In genomic region chr5:18082219-18082618, GRCm38 (mm10) we compare ENCODE assay signal across 27 mouse cellular contexts.
DNase-seq lines count a peak whose midpoint lies in the region; ATAC-seq and TF ChIP-seq lines count a peak whose summit lies in the region.
"Had no signal": no experiment of that assay in that cellular context is flagged by ENCODE, and none has a peak within 500 bp of the region (broad histone marks: within the 10 kb centered on the region; RNA-seq: fewer than 3 reads in every experiment).

No protein-coding gene starts in this region.

- H3K36me3 ChIP-seq in limb, embryonic 14.5 days (ENCODE audit: control insufficient read depth, insufficient read depth, low read length): no peaks in the 10 kb centered on the region
- H3K36me3 ChIP-seq in limb, embryonic 10.5 days: no peaks in the 10 kb centered on the region
- H3K36me3 ChIP-seq in E14TG2a.4 (ENCODE audit: insufficient read depth, low read length): no peaks in the 10 kb centered on the region
- H3K36me3 ChIP-seq: embryonic facial prominence, embryonic 13.5 days; forebrain, embryonic 10.5 days; heart, embryonic 10.5 days; heart, embryonic 13.5 days; hindbrain, embryonic 12.5 days; hindbrain, embryonic 15.5 days had no signal

- H3K27ac ChIP-seq in limb, embryonic 14.5 days (replicated peaks; ENCODE audit: low read depth, low read length): no peak overlapping the region
- no peak overlapping the region for H3K27ac ChIP-seq in limb, embryonic 10.5 days
- H3K27ac ChIP-seq: embryonic facial prominence, embryonic 13.5 days; forebrain, embryonic 10.5 days; forebrain, embryonic 13.5 days; heart, adult 2 months; heart, embryonic 10.5 days; heart, embryonic 13.5 days; hindbrain, embryonic 12.5 days; hindbrain, embryonic 15.5 days had no signal

- DNase-seq in limb, embryonic 14.5 days (ENCODE audit: low spot score): peak; percentile 5
- DNase-seq in limb, embryonic 10.5 days (ENCODE audit: low spot score): no peak
- DNase-seq in ES-CJ7 (ENCODE audit: low read depth, low spot score): peak; percentile 95
- DNase-seq in ZHBTc4 (ENCODE audit: low read depth, low spot score): peak; percentile 96
- DNase-seq in cerebellum, adult 9-10 months: no peak
- DNase-seq in spleen, postnatal 10 days (ENCODE audit: low spot score in 2 of 2): no peak
- DNase-seq: adrenal gland, postnatal 10 days; adrenal gland, postnatal 36 days; B cell, adult 2 months; cerebellum, adult 18-20 months; cerebellum, adult 9-11 months; cerebellum, postnatal 25 days; forebrain, postnatal 0 days; gastrocnemius, postnatal 25 days; heart, adult 2 months; heart, postnatal 14 days; heart, postnatal 4 days had no signal

- H3K4me2 ChIP-seq in limb, embryonic 14.5 days (replicated peaks; ENCODE audit: low read depth, low read length, severe bottlenecking): no peak overlapping the region
- H3K4me2 ChIP-seq: embryonic facial prominence, embryonic 13.5 days; forebrain, embryonic 13.5 days; heart, embryonic 13.5 days; hindbrain, embryonic 12.5 days; hindbrain, embryonic 15.5 days had no signal

- H3K4me1 ChIP-seq in limb, embryonic 14.5 days (ENCODE audit: control insufficient read depth, insufficient read depth, low read length): no peaks in the 10 kb centered on the region
- H3K4me1 ChIP-seq in limb, embryonic 10.5 days: no peaks in the 10 kb centered on the region
- peaks cover 30% of the 10 kb centered on the region for H3K4me1 ChIP-seq in E14TG2a.4 (replicated peaks; ENCODE audit: low read depth, low read length)
- H3K4me1 ChIP-seq: embryonic facial prominence, embryonic 13.5 days; forebrain, embryonic 10.5 days; forebrain, embryonic 13.5 days; heart, embryonic 10.5 days; heart, embryonic 13.5 days; hindbrain, embryonic 12.5 days; hindbrain, embryonic 15.5 days had no signal

- no peak for TF ChIP-seq POLR2A in limb, embryonic 14.5 days (IDR thresholded peaks at IDR 0.05; ENCODE audit: borderline replicate concordance, extremely low read depth, insufficient read depth, insufficient read length)

- no peaks in the 10 kb centered on the region for H3K27me3 ChIP-seq in limb, embryonic 14.5 days (ENCODE audit: control insufficient read depth, insufficient read depth, low read length)
- H3K27me3 ChIP-seq in limb, embryonic 10.5 days (ENCODE audit: low read depth, poor library complexity, severe bottlenecking): no peaks in the 10 kb centered on the region
- H3K27me3 ChIP-seq in E14TG2a.4 (ENCODE audit: insufficient read depth, low read length): no peaks in the 10 kb centered on the region
- H3K27me3 ChIP-seq: CH12.LX; embryonic facial prominence, embryonic 13.5 days; forebrain, embryonic 13.5 days; heart, embryonic 13.5 days; hindbrain, embryonic 12.5 days; hindbrain, embryonic 15.5 days had no signal

- TF ChIP-seq CTCF in E14TG2a.4 (conservative IDR thresholded peaks at IDR 0.05; ENCODE audit: low read length): no peak

- no peak overlapping the region for H3K4me3 ChIP-seq in limb, embryonic 14.5 days (replicated peaks; ENCODE audit: low read length)
- H3K4me3 ChIP-seq in limb, embryonic 10.5 days: no peak overlapping the region
- H3K4me3 ChIP-seq in E14TG2a.4 (replicated peaks; ENCODE audit: low read length): peak overlapping the region; percentile 17
- H3K4me3 ChIP-seq: embryonic facial prominence, embryonic 13.5 days; forebrain, embryonic 10.5 days; forebrain, embryonic 13.5 days; heart, adult 2 months; heart, embryonic 10.5 days; heart, embryonic 13.5 days; hindbrain, embryonic 12.5 days; hindbrain, embryonic 15.5 days had no signal

- no peak for ATAC-seq in limb, embryonic 14.5 days (ENCODE audit: low FRiP score, low read depth)
- ATAC-seq: forebrain, embryonic 13.5 days; forebrain, postnatal 0 days; intestine, postnatal 0 days had no signal

- 53% methylated on average over 9 of the region's 9 CpGs for WGBS in limb, embryonic 14.5 days
- 71% methylated on average over 9 of the region's 9 CpGs for WGBS in limb, embryonic 10.5 days

- H3K9me3 ChIP-seq in limb, embryonic 14.5 days (ENCODE audit: control insufficient read depth, low read length): no peaks in the 10 kb centered on the region
- H3K9me3 ChIP-seq in limb, embryonic 10.5 days (replicated peaks): no peaks in the 10 kb centered on the region
- H3K9me3 ChIP-seq in E14TG2a.4 (ENCODE audit: low read length): peaks cover 51% of the 10 kb centered on the region
- H3K9me3 ChIP-seq: embryonic facial prominence, embryonic 13.5 days; forebrain, embryonic 10.5 days; forebrain, embryonic 13.5 days; heart, embryonic 10.5 days; heart, embryonic 13.5 days; hindbrain, embryonic 12.5 days; hindbrain, embryonic 15.5 days had no signal

- no peak overlapping the region for H3K9ac ChIP-seq in limb, embryonic 14.5 days (ENCODE audit: low read depth, low read length, severe bottlenecking)
- H3K9ac ChIP-seq: embryonic facial prominence, embryonic 13.5 days; forebrain, embryonic 13.5 days; forebrain, postnatal 0 days; heart, embryonic 13.5 days; hindbrain, embryonic 12.5 days; hindbrain, embryonic 15.5 days had no signal

Comparison
In these comparisons a context has a peak if more than half of its experiments do, and no peak if none do; other contexts are left out.
1. DNase-seq: peak in limb, embryonic 14.5 days (single experiment), ES-CJ7 (single experiment) and ZHBTc4 (single experiment); none in limb, embryonic 10.5 days (single experiment), cerebellum, adult 9-10 months (single experiment) and spleen, postnatal 10 days (0 of 2).